Mouse (Mus musculus) liver, postnatal 0 days (tissue): ENCODE measurements around the gene Gpr183.

Experiments
- CTCF ChIP-seq: sonication (generic); IDR thresholded peaks from 2 replicates; pipeline ENCODE4 v1.5.1; 2016; ENCODE audit warnings: antibody characterized with exemption, low read depth
- EP300 ChIP-seq: IDR thresholded peaks from 2 replicates; pipeline ENCODE4 v1.6.1; 2016; ENCODE audit warnings: antibody characterized with exemption, low read depth, mild to moderate bottlenecking

GRCm38 (mm10) chr14:121947966-121948365 lies 17.0 kb downstream of the Gpr183 start:
- TF ChIP-seq CTCF = no peak
- TF ChIP-seq EP300 = no peak
